Mouse (Mus musculus): ENCODE measurements around the gene Sgf29. TPM values are rescaled to one million over a fixed set of nuclear protein-coding genes. Genes with fewer than 3 reads are reported as not detected.

The Sgf29 gene
- polyA plus RNA-seq, 1 experiment from 2014 or later: 53.6 TPM

GRCm38 (mm10) chr7:126619559-126620275 is 29.4 kb upstream of the Sgf29 start:
- 81% methylated on average over 10 of the region's 10 CpGs for WGBS

GRCm38 (mm10) chr7:126621452-126622359 is 27.4 kb upstream of the Sgf29 start:
- ATAC-seq (replicated peaks; ENCODE audit: low FRiP score) (no peak), DNase-seq (ENCODE audit: low spot score) (no peak)
- Histone ChIP-seq H3K9ac (ENCODE audit: low read length) (no peak overlapping the region), H3K27me3 (ENCODE audit: control insufficient read depth, insufficient read depth, low read length) (no peaks in the 10 kb centered on the region), H3K36me3 (ENCODE audit: control insufficient read depth, insufficient read depth, low read length) (no peaks in the 10 kb centered on the region), H3K4me2 (ENCODE audit: low read depth, low read length, severe bottlenecking) (no peak overlapping the region), H3K4me3 (ENCODE audit: low read depth, low read length) (no peak overlapping the region), H3K27ac (ENCODE audit: low read depth, low read length) (no peak overlapping the region; the same call in 1 of the 2 replicates), H3K4me1 (replicated peaks; ENCODE audit: control insufficient read depth, insufficient read depth, low read length) (no peaks in the 10 kb centered on the region), H3K9me3 (ENCODE audit: control insufficient read depth, low read length) (no peaks in the 10 kb centered on the region)
- WGBS: 86% methylated on average over 9 of the region's 9 CpGs

More at GRCm38 (mm10) chr7:126619559-126620275, 29.4 kb upstream of the Sgf29 start:
- H3K4me1 ChIP-seq (replicated peaks; ENCODE audit: control insufficient read depth, insufficient read depth, low read length): no peaks in the 10 kb centered on the region
- no peaks in the 10 kb centered on the region for H3K27me3 ChIP-seq (ENCODE audit: control insufficient read depth, insufficient read depth, low read length)
- no peaks in the 10 kb centered on the region for H3K36me3 ChIP-seq (ENCODE audit: control insufficient read depth, insufficient read depth, low read length)
- H3K4me2 ChIP-seq (ENCODE audit: low read depth, low read length, severe bottlenecking): no peak overlapping the region
- no peak for DNase-seq (ENCODE audit: low spot score)
- no peak overlapping the region for H3K4me3 ChIP-seq (ENCODE audit: low read depth, low read length)
- H3K9me3 ChIP-seq (ENCODE audit: control insufficient read depth, low read length): no peaks in the 10 kb centered on the region
- H3K27ac ChIP-seq (ENCODE audit: low read depth, low read length): no peak overlapping the region
- ATAC-seq (replicated peaks; ENCODE audit: low FRiP score): no peak
- H3K9ac ChIP-seq (ENCODE audit: low read length): no peak overlapping the region

GRCm38 (mm10) chr7:126623381-126623780 is 25.7 kb upstream of the Sgf29 start:
- Histone ChIP-seq H3K36me3 (ENCODE audit: control insufficient read depth, insufficient read depth, low read length) (no peaks in the 10 kb centered on the region), H3K27ac (ENCODE audit: low read depth, low read length) (no peak overlapping the region), H3K4me2 (ENCODE audit: low read depth, low read length, severe bottlenecking) (no peak overlapping the region), H3K9me3 (ENCODE audit: control insufficient read depth, low read length) (no peaks in the 10 kb centered on the region), H3K4me3 (ENCODE audit: low read depth, low read length) (no peak overlapping the region), H3K27me3 (ENCODE audit: control insufficient read depth, insufficient read depth, low read length) (no peaks in the 10 kb centered on the region), H3K9ac (ENCODE audit: low read length) (no peak overlapping the region), H3K4me1 (replicated peaks; ENCODE audit: control insufficient read depth, insufficient read depth, low read length) (no peaks in the 10 kb centered on the region)
- WGBS: 85% methylated on average over 1 of the region's 1 CpGs
- ATAC-seq (replicated peaks; ENCODE audit: low FRiP score): no peak
- no peak for DNase-seq (ENCODE audit: low spot score)

- DNase-seq (ENCODE audit: low spot score) (no peak), ATAC-seq (replicated peaks; ENCODE audit: low FRiP score) (no peak)
- H3K4me1 ChIP-seq (replicated peaks; ENCODE audit: control insufficient read depth, insufficient read depth, low read length): no peaks in the 10 kb centered on the region
- no peak overlapping the region for H3K9ac ChIP-seq (ENCODE audit: low read length)
- H3K36me3 ChIP-seq (ENCODE audit: control insufficient read depth, insufficient read depth, low read length): no peaks in the 10 kb centered on the region
- 74% methylated on average over 16 of the region's 16 CpGs for WGBS
- H3K27ac ChIP-seq (ENCODE audit: low read depth, low read length): no peak overlapping the region
- no peak overlapping the region for H3K4me3 ChIP-seq (ENCODE audit: low read depth, low read length)
- H3K4me2 ChIP-seq (ENCODE audit: low read depth, low read length, severe bottlenecking): no peak overlapping the region
- no peaks in the 10 kb centered on the region for H3K27me3 ChIP-seq (ENCODE audit: control insufficient read depth, insufficient read depth, low read length)
- no peaks in the 10 kb centered on the region for H3K9me3 ChIP-seq (ENCODE audit: control insufficient read depth, low read length)
These were observed 24.3 kb upstream of the Sgf29 start for GRCm38 (mm10) chr7:126624774-126625173.

- Histone ChIP-seq H3K36me3 (ENCODE audit: control insufficient read depth, insufficient read depth, low read length) (no peaks in the 10 kb centered on the region), H3K27ac (ENCODE audit: low read depth, low read length) (no peak overlapping the region), H3K27me3 (ENCODE audit: control insufficient read depth, insufficient read depth, low read length) (no peaks in the 10 kb centered on the region), H3K4me2 (ENCODE audit: low read depth, low read length, severe bottlenecking) (no peak overlapping the region), H3K9ac (ENCODE audit: low read length) (no peak overlapping the region), H3K4me1 (replicated peaks; ENCODE audit: control insufficient read depth, insufficient read depth, low read length) (no peaks in the 10 kb centered on the region), H3K4me3 (ENCODE audit: low read depth, low read length) (no peak overlapping the region), H3K9me3 (ENCODE audit: control insufficient read depth, low read length) (no peaks in the 10 kb centered on the region)
- 67% methylated on average over 6 of the region's 6 CpGs for WGBS
- DNase-seq (ENCODE audit: low spot score) (no peak), ATAC-seq (replicated peaks; ENCODE audit: low FRiP score) (no peak)
These were observed 23.7 kb upstream of the Sgf29 start for GRCm38 (mm10) chr7:126625369-126625768.

GRCm38 (mm10) chr7:126625807-126626600 is 23.1 kb upstream of the Sgf29 start:
- no peak overlapping the region for H3K4me2 ChIP-seq (ENCODE audit: low read depth, low read length, severe bottlenecking)
- H3K4me1 ChIP-seq (replicated peaks; ENCODE audit: control insufficient read depth, insufficient read depth, low read length): no peaks in the 10 kb centered on the region
- no peak for DNase-seq (ENCODE audit: low spot score)
- H3K4me3 ChIP-seq (ENCODE audit: low read depth, low read length): no peak overlapping the region
- H3K27ac ChIP-seq (ENCODE audit: low read depth, low read length): no peak overlapping the region
- no peaks in the 10 kb centered on the region for H3K27me3 ChIP-seq (ENCODE audit: control insufficient read depth, insufficient read depth, low read length)
- no peak overlapping the region for H3K9ac ChIP-seq (ENCODE audit: low read length)
- no peaks in the 10 kb centered on the region for H3K36me3 ChIP-seq (ENCODE audit: control insufficient read depth, insufficient read depth, low read length)
- whole genome bisulfite sequencing: 88% methylated on average over 3 of the region's 3 CpGs
- no peak for ATAC-seq (replicated peaks; ENCODE audit: low FRiP score)
- H3K9me3 ChIP-seq (ENCODE audit: control insufficient read depth, low read length): no peaks in the 10 kb centered on the region

- WGBS: 82% methylated on average over 6 of the region's 6 CpGs
- no peak for DNase-seq (ENCODE audit: low spot score)
- H3K27me3 ChIP-seq (ENCODE audit: control insufficient read depth, insufficient read depth, low read length): no peaks in the 10 kb centered on the region
- H3K36me3 ChIP-seq (ENCODE audit: control insufficient read depth, insufficient read depth, low read length): no peaks in the 10 kb centered on the region
- H3K4me2 ChIP-seq (ENCODE audit: low read depth, low read length, severe bottlenecking): no peak overlapping the region
- ATAC-seq (replicated peaks; ENCODE audit: low FRiP score): no peak
- no peak overlapping the region for H3K4me3 ChIP-seq (ENCODE audit: low read depth, low read length)
- H3K9ac ChIP-seq (ENCODE audit: low read length): no peak overlapping the region
- no peaks in the 10 kb centered on the region for H3K9me3 ChIP-seq (ENCODE audit: control insufficient read depth, low read length)
- H3K4me1 ChIP-seq (replicated peaks; ENCODE audit: control insufficient read depth, insufficient read depth, low read length): no peaks in the 10 kb centered on the region
- no peak overlapping the region for H3K27ac ChIP-seq (ENCODE audit: low read depth, low read length)
These were observed 21.0 kb upstream of the Sgf29 start for GRCm38 (mm10) chr7:126628111-126628510.

- DNase-seq (ENCODE audit: low spot score): no peak
- no peak overlapping the region for H3K9ac ChIP-seq (ENCODE audit: low read length)
- no peaks in the 10 kb centered on the region for H3K4me1 ChIP-seq (replicated peaks; ENCODE audit: control insufficient read depth, insufficient read depth, low read length)
- no peak for ATAC-seq (replicated peaks; ENCODE audit: low FRiP score)
- no peaks in the 10 kb centered on the region for H3K36me3 ChIP-seq (ENCODE audit: control insufficient read depth, insufficient read depth, low read length)
- no peaks in the 10 kb centered on the region for H3K9me3 ChIP-seq (ENCODE audit: control insufficient read depth, low read length)
- 44% methylated on average over 3 of the region's 3 CpGs for WGBS
- H3K27me3 ChIP-seq (ENCODE audit: control insufficient read depth, insufficient read depth, low read length): no peaks in the 10 kb centered on the region
- H3K27ac ChIP-seq (ENCODE audit: low read depth, low read length): no peak overlapping the region
- no peak overlapping the region for H3K4me2 ChIP-seq (ENCODE audit: low read depth, low read length, severe bottlenecking)
- H3K4me3 ChIP-seq (ENCODE audit: low read depth, low read length): no peak overlapping the region
These were observed 19.2 kb upstream of the Sgf29 start for GRCm38 (mm10) chr7:126629915-126630314.

Data from forebrain, embryonic 11.5 days (tissue).